Mouse (Mus musculus) stomach, postnatal 0 days (tissue): Measurements from ENCODE around the gene Adamts4.

Experiments used
- CTCF ChIP-seq: IDR thresholded peaks from 2 replicates; pipeline ENCODE4 v1.5.1; 2016; ENCODE audit warnings: antibody characterized with exemption, low read depth, mild to moderate bottlenecking, moderate library complexity
- EP300 ChIP-seq: optimal IDR thresholded peaks from 2 replicates; pipeline ENCODE3; 2016; ENCODE audit warnings: antibody characterized with exemption

- TF ChIP-seq CTCF = no peak
- no peak for TF ChIP-seq EP300
These were observed 17.9 kb upstream of the Adamts4 start for GRCm38 (mm10) chr1:171232348-171232747.
